Mouse (Mus musculus): Measurements from ENCODE around the gene Dtd1.

Dtd1 gene

DNA sequence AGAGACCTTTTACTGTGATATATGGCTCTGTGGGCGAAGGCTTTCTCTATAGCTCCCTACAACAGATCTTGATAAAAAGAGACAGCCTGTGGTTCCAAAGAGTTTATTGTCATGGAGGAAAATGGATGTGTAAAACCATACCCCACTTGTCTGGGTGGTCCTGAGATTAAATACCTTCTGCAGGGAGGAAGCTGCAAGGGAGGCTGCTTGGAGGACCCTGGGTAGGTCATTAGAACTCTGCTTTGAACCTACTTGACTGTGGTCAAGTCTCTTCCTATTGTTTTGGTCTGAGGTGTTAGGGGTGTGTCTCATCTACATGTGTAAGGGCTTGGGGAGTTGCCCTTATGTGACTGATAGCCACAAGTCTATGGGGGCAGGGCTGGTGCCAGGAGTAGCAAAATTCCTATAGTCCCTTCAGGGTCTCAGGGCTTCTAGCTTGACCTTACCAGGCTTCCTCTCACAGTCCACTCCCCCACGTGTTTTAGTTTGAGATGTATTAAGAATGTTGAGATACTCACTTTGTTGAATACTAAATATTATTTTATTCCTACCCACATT, 115.6 kb downstream of the Dtd1 start:
- DNase-seq (ENCODE audit: low read depth, low spot score): no peak

DNA sequence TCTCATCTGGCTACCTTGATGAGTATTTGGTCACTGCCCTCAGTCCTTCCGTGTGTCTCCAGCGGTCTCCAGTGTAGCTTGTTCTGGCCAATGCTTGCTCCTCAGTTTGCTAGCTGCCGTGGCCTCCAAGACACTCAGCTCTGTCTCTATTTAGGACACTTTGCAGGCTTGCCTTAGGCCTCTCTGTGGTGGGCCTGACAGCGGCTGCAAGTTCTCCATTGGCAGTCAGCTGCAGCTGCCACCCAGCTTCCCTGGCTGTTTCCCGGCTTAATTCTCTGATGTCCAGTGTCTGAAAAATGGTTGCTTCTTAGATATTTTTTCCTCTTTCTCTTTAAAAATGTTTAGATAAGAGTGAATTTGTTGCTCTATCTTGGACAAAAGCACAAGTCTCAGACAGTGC, 116.6 kb downstream of the Dtd1 start:
- no peak for DNase-seq (ENCODE audit: low read depth, low spot score)

DNA sequence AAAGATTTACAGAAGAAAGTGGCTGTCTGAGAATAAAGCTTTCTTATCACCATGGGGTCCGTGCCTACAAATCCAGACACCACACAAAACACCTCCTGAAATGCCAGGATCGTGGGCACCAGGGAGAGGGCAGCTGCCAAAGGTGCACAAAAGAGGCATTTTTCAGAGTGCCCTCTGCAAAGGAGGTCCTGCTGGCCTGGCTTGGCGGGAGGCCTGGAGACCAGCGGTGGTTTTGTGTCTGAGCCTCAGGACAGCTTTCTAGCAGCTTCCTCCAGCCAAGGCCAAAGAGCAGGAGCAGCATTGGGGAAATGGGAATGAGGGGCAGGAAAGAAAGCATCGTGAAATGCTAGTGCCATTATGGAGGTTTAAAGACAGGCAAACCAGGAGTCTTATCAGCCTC, 118.6 kb downstream of the Dtd1 start:
- no peak for DNase-seq (ENCODE audit: low read depth, low spot score)

DNA sequence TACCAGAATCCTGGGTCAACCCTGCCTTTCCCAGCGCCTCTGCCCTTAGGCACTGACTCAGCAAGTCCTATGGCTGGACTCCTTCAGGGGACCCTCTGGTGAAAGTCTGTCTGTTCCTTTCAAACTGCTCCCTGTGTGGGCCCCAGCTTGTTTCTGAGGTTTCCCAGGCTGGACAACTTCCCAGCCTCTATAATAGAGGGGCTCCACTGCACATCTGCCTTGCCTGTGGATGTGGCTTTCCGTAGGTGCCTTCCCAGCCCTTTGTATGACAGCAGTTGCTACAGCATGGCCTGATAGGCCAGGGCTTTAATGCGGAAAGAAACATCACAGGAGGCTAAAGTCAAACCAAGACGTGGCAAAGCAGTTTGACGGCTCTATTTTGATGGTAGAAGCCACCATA, 119.6 kb downstream of the Dtd1 start:
- no peak for DNase-seq (ENCODE audit: low read depth, low spot score)

DNA sequence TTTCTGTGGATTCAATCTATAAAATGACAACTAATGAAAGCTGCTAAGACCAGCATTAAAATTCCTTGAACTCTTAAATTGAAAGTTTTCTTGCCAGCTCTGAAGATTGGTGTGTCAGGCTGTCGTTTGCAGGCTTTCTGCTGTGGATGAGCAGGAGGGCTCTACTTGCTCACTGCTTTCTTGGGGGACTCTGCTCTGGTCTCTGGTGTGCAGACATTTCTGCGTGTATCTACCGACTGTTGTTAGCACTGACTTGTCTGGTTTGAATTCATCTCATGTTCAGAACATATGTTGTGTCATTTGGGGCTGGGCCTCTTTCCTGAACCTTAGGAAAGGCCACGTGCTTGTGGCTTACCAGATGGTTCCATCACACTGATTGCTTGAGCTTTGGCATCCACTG, 120.0 kb downstream of the Dtd1 start:
- DNase-seq (ENCODE audit: low read depth, low spot score): no peak

DNA sequence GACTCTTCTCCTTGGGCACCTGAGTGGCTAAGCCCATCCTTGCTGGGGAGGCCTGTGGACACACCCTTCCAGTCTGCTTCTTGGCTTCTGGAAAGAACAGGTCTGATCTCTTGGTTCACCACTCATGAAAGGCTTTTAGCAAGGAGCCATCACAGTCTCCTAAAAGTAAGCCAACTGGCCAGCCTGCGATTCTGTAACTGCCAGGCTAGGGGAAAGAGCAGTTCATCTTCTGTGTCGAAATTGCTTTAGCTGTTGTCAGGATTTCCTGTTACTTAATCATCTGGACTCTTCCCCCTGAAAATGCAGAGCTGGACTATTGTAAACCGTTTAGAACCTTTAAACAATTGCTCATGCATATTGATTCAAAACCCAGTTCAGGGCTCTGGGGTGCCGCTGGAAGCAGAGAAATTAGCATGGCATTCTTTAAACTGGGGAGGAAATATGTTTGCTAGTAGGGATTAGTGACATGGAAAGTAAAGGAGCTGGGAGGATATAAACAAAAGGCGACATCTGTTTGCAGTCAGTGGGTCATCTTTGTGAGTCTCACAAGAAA, 120.8 kb downstream of the Dtd1 start:
- no peak for DNase-seq (ENCODE audit: low read depth, low spot score)

DNA sequence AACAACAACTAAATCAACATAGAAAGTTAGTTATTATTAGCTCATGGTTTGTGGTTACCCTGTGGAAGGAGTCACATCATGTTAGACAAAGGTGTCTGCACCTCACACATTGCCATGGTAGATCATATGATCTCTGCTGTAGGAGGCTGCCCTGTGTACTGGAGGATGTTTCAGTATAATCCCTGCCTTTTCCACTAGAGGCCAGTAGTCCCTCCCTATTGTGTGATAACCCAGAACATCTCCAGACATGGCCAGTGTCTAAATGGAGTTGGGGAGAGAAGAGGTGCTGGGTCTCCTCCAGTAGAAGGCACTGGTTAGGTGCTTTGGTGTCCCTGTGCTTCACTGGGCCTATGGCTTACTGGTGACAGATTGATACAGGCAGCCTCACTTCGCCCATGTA, 125.0 kb downstream of the Dtd1 start:
- peak; percentile 65 for DNase-seq (ENCODE audit: low read depth, low spot score)

DNA sequence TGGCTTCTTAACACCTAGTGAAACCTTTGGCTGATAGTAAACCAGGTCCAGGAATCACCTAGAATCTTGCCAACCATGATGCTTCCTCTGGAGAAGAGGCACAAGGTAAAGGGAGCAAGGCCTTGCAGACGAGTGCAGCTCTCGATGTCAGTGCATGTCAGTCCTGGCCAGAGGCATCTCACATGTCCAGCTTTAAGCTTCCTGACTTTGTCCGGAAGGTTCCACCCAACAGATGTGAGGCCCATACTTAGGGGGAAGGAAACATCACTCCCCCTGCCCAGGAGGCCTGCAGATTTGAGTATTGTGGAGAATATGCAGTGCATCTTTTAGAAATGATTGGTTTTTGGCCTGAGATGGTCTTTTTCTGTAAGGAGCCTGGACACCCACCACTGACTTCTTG, 127.4 kb downstream of the Dtd1 start:
- no peak for DNase-seq (ENCODE audit: low read depth, low spot score)

DNA sequence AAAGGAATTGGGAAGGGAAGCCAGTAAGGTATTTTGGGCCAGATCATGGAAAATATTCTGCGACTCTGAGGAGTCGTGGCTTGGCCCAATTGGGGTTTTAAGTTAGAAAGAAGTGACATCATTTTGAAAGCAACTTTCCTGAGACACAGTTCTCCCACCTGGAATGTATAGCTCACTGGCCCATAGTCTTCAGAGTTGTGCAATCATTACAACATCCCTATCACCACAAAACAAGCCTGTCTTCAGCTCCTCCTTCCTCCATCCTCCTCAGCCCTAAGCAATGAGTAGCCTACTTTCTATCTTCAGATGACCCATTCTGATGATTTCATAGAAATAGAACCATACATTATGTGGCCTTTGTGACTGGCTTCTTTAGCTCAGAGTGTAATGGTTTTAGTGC, 130.1 kb downstream of the Dtd1 start:
- no peak for DNase-seq (ENCODE audit: low read depth, low spot score)

DNA sequence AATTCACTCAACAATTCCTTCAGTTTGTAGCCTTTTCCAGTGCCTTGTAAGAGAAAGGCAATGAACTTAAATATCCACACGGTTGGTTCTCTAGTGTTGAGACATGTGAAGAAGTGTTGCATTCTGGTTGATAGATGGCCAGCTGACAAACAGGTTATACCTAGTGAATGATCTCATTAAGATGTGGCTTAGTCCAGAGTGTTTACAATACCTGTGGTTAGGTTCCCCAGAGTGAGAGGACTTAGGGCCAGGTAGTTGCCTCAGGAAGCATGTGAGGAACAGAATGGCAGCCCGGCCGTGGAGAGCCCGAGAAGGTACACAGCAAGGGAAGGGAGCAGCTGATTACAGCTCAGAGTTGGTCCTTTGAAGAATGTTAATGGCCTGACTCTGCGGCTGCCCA, 138.5 kb downstream of the Dtd1 start:
- no peak for DNase-seq (ENCODE audit: low read depth, low spot score)

DNA sequence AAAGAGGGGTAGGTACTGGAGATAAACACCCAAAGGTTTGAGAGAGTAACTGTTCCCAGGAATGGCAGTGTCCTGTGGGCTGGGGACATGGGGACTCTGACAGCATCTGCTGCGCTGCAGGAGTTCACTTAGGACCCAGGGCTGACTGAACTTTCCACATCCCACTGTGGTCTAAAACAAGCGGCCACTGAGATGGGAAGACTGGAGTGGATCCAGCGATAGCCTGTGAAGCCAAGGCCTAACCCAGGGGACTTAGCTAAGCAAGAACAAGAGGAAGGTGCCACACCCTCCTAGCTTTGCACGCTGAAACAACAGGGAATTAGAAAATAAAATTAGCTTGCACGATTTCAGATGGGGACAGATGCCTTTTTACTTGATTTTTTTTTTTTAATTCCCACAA, 138.9 kb downstream of the Dtd1 start:
- DNase-seq (ENCODE audit: low read depth, low spot score): no peak

DNA sequence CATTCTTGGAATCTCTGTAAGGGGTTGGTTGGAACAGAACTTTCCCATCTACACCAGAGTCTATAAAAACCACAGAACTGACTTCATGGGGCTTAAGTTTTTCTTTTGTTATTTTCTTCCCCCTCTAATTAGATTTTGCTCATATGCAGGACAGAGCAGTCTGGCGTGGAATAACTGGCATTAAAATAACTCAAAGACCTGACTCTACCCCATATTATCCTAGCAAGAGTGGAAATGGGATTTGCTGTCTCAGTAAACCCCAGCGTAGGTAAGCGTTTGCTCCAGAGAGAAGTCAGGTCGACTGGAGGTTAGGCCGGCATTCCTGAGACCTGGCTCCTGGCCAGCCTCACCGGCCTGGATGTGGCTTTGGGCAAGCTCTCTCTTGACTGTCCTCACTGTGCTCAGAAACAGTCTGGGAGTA, 140.9 kb downstream of the Dtd1 start:
- DNase-seq (ENCODE audit: low read depth, low spot score): no peak

DNA sequence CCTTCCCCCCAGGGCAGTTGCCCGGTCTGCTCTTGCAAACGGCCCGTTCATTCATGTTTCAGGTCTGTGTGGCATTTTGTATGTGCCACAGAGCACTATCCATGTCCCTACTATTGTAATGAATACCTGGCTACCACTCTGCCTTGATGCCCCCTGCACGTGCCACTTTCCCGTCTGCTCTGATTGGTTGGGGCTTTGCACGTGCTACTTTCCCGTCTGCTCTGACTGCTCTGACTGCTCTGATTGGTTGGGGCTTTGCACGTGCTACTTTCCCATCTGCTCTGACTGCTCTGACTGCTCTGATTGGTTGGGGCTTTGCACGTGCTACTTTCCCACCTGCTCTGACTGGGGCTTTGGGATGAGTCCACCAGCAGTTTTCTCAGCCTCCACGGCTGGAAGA, 142.3 kb downstream of the Dtd1 start:
- DNase-seq (ENCODE audit: low read depth, low spot score): no peak

DNA sequence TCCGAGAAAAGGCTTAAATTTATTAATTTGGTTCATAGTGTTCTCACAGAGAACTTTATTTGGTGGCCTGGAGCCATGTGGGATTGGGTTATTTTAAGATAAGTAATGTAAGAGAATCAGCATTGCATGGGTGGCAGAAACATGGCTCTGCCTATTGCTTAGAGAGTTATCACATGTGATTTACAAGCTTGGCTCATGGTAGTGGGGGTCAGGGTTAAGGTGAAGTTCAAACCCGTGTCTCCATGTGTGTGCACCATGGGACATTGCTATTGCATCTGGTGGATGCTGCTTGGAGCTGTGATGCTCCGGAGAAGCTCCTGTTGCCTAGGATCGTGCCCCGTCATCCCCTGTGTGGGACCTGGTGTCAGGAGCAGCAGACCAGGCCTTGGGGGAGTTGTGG, 143.6 kb downstream of the Dtd1 start:
- no peak for DNase-seq (ENCODE audit: low read depth, low spot score)

DNA sequence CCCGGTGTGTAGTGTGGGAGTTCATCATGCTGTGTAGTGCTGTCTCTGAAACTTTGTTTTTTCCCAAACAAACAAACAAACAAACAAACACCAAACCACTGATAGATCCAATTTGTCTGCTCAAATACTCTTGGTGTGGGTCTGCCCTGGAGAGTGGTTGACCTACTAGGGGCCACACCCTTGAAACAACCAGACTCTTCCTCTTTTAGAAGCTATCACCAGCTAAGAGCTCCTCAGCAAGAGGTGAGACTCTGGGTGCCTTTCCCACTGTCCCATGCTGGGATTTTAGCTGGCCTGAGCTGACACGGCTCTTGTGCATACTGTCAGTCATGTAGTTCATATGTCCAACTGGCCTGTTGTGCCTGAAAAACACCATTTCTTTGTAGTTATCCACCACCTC, 145.6 kb downstream of the Dtd1 start:
- DNase-seq (ENCODE audit: low read depth, low spot score): no peak

DNA sequence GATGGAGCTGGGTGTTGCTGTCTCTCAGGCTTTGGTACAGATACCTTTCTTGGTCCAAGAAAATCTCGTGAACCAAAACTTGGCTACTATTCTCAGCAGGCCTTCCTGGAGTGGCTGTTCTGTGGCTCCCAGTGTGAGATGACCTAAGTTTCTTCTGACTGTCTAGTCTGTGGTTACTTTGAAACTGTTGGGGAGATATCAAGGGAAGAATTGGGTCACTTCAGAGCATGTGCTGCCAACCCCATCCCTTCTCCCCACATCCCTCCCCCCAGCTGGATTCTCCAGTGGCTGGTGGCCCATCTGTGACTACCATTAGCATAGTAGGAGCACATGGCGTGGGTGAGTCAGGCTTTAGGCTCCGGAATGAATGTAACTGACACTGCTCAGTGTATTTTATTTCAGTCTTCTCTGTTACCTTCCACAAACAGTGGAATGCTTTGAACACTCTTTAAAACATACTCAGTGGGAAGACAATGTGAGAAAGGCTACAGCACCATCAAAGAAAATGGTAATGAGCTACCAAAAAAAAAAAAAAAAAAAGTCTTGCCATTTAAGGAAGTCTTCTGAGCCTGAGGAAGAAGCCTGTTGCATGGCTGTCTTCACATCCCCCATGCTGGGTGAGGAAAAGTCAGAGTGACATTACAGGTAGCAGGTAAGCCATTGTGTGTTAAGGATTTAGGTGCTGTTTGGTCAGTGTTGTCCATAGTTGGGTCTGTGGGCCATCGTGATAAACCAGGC, 146.5 kb downstream of the Dtd1 start:
- DNase-seq (ENCODE audit: low read depth, low spot score): peak; percentile 71

DNA sequence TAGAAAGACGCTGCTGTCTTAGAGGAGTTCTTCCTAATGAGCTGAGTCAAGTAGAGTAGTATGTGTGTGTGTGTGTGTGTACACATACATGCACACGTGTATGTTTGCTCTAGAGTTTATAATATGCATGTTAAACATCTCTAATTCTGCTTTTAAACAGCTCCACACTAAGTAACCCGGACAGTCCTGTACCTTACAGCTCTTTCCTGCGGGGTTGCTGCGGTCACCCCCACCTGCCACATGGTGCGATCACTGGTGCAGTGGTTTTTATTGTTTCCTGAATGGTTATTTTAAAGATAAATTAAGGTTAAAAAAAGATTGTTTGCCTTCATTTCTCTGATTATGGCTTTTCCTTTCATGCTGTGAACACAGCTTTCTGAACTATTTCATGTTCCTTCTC, 153.9 kb downstream of the Dtd1 start:
- DNase-seq (ENCODE audit: low read depth, low spot score): no peak

DNA sequence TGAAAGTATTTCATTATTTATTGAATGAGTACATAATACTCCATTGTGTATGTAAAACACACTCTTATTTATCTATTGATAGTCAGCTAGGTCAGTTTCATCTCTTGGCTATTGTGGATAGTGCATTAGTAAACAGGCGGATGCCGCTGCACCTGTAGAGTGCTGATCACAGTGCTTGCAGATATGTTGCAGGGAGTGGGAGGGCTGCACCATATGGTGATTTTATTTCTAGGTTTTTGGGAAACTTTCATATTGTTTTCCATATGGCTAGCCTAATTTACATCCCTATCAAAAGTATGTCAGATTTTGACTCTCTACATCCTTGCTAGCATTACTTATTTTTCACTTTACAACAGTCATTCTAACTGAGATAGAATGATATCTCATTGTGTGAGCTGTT, 155.3 kb downstream of the Dtd1 start:
- peak; percentile 65 for DNase-seq (ENCODE audit: low read depth, low spot score)

DNA sequence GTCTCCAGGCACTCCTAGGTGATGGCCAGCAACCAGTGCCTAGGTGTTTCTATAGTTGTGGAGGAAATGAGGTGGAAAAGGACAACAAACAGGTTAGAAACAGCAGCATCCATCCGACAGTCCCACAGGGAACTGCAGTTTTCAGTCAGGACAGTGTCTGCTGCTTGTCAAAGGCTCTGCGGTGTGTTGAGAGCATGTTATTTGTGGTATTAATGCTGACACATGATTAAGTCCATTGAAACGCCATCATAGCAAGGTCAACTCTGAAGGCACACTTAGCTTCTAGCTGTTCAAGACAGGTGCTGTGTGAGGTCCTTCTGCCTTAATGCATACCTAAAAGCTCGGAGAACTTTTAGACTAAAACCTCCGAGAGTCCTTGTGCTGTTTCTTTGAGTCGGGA, 161.0 kb downstream of the Dtd1 start:
- DNase-seq (ENCODE audit: low read depth, low spot score): no peak

DNA sequence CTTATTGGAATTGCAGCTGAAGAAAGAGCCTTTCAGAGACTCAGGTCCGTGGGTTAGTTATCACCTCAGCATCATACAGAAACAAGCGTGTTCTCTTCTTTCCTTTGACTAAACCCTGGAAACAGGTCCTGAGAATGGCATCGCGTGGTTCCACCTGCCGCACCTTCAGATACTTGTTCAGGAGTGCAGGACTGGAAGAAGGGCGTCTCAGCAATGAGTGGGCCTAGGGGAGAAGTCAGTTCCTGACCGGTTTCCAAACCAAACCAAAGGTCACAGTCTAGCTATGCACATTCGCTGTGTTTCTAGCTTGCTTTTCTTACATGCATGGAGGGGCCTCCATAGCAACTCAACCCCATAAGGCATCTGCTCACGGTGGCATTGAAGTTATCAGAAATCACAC, 164.0 kb downstream of the Dtd1 start:
- no peak for DNase-seq (ENCODE audit: low read depth, low spot score)

DNA sequence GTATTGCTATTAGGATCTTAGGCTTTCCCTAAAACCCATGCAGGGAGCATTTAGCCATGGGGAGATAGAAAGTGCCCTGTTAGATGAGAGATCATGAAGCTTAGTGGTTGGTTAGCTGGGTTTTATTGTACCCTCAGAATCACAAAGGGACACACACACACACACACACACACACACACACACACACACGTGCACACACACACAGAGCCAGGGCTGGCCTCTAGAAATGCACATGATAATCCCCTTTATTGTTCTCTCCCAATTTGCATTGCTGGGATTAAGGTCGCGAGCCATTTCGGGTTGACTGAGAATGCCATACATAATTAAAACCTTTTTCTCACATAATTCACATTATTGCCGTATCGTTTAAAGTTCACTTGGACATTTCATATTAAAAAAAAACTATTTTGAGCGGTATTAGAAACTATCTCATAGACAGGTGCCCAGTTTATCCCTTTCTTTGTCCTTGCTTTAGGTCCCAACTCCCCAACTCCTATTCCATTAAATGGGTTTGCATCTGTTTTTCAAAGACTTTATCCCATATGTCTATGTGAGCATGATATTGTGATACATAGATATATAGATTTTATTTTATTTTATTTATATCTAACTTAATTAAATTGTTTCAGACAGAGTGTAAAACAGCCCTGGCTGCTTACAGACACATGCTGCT, 164.6 kb downstream of the Dtd1 start:
- DNase-seq (ENCODE audit: low read depth, low spot score): no peak

DNA sequence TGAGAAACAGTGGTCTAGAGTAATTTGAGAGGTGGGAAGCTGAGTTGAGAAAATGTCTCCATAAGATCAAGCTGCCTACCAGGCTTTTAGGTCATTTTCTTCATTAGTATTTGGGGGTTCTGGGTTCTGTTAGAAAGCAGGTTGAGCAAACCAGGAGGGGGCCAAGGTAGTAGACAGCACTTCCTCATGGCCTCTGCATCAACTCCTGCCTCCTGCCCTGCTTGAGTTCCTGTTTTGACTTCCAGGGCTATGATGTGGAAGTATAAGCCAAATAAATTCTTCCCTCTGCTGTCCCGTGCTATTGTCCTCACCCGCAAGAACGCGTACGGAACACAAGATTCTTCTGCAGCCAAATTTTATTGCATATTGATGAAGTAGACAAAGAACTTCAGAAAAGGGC, 165.5 kb downstream of the Dtd1 start:
- no peak for DNase-seq (ENCODE audit: low read depth, low spot score)
